Mouse (Mus musculus): ENCODE data around the gene Rbms3. TPM values are rescaled to one million over a fixed set of nuclear protein-coding genes. Genes with fewer than 3 reads are reported as not detected.

Rbms3 gene
- polyA plus RNA-seq, 1 experiment from 2014 or later: 13.1 TPM

DNA sequence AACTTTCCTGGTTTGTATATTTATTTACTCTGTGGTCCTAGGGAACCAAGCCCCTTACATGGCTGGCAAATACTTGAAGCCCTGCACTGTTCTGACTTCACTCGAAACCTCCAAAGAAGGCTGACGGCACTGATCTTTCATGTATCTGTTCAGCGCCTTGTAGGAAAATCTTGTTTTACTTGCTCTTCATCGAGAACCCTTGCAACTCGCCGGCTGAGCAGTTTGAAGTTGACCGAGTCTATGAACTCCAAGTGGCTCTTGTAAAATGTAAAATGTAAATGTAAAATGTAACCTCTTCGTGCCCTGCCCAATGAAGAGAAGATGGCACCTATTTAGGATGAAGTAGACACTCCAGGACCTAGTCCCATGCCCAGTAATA, 537.5 kb downstream of the Rbms3 start:
- Histone ChIP-seq H3K27me3 (replicated peaks; ENCODE audit: control insufficient read depth, insufficient read depth, low read length) (no peaks in the 10 kb centered on the region), H3K4me2 (replicated peaks; ENCODE audit: low read depth) (no peak overlapping the region), H3K36me3 (ENCODE audit: control insufficient read depth, insufficient read depth) (no peaks in the 10 kb centered on the region), H3K4me3 (ENCODE audit: low read depth, low read length) (no peak overlapping the region), H3K4me1 (replicated peaks; ENCODE audit: control insufficient read depth, insufficient read depth, low read length) (no peaks in the 10 kb centered on the region), H3K9me3 (ENCODE audit: control insufficient read depth) (no peaks in the 10 kb centered on the region), H3K27ac (ENCODE audit: low read depth, low read length) (no peak overlapping the region), H3K9ac (ENCODE audit: low read depth, low read length) (no peak overlapping the region)
- 87% methylated on average over 8 of the region's 8 CpGs for WGBS
- ATAC-seq: no peak
- no peak for TF ChIP-seq CTCF (IDR thresholded peaks at IDR 0.05; ENCODE audit: low read depth)

DNA sequence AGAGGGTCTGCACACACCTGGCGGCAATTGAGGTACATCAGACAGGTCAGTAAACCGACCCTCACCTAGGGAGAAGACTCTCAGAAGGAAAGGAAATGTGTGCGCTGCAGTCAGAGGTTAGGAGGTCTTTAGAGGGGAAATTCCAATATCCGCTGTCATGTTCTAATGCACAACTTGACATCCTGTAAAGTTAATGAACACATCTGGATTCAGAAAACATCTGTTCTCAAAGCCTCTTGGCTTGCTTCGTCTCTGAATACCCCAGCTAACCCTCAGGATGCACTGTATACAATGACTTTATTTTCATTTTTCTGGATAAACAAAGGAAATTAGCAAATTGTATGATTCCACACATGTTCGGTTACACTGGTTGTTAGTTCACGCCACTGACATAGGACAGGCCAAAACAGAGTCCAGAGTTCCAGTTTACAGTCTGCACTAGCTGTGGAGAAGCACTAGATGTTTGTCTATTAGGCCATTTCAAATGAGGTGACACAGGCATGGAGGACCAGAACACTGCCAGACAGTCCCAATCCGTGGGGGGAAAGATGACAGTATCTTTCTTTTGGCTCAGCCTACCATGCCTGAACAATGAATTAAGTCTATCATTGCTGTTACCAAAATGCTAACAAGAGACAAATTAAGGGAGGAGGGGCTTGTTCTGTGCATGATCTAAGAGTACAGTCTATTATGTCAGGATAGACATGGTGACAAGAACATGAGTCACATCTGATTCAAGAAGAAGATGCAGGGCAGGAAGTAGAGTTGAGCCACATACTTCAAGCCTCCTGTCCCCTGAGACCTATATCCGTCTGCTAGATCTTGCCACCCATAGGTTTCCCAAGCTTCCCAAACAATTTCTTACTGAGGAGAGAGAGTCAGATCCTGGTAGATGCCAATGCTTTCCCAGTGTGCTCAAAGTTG, 538.2 kb downstream of the Rbms3 start:
- ATAC-seq: no peak
- TF ChIP-seq CTCF (IDR thresholded peaks at IDR 0.05; ENCODE audit: low read depth): no peak
- 71% methylated on average over 9 of the region's 9 CpGs for whole genome bisulfite sequencing

DNA sequence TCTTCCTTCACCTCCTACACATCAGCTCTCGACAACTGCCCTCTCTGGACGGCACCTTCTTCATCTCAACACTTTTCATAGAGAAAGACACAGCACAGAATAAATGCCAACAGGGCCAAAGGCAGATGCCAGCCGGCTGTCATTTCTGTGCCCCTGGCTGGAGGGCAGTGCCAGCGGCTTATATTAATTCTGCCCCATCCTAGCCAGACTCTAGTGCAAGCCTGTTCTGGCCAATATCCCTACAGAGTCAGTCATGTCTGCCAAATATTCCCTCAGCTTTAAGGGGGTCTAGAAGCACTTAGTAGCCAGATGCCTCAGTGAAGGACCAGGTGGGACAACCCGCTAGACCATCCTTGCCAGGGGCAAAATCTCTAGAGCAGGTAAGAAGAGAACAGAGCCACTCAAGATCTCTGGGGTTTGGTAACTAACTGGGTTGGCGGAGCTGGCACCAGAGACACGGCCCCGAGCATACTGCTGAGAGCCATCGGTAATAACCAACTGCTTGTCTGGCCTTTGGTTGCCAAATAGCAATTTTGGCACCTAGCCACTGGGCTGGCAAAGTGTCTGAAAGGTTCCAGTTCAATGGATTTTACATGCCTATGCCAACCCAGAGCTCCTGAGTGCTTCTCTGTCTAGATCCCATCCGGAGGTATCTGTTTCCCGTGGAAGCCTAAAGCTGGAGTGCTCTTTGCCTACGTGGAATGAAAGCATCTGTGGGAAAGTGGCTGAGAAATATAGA, 540.1 kb downstream of the Rbms3 start:
- Histone ChIP-seq H3K9me3 (ENCODE audit: control insufficient read depth) (no peaks in the 10 kb centered on the region), H3K27me3 (replicated peaks; ENCODE audit: control insufficient read depth, insufficient read depth, low read length) (no peaks in the 10 kb centered on the region), H3K4me3 (ENCODE audit: low read depth, low read length) (no peak overlapping the region), H3K4me2 (replicated peaks; ENCODE audit: low read depth) (no peak overlapping the region), H3K27ac (ENCODE audit: low read depth, low read length) (no peak overlapping the region), H3K4me1 (replicated peaks; ENCODE audit: control insufficient read depth, insufficient read depth, low read length) (no peaks in the 10 kb centered on the region), H3K36me3 (ENCODE audit: control insufficient read depth, insufficient read depth) (no peaks in the 10 kb centered on the region), H3K9ac (ENCODE audit: low read depth, low read length) (no peak overlapping the region)
- ATAC-seq: no peak
- 92% methylated on average over 12 of the region's 12 CpGs for WGBS
- TF ChIP-seq CTCF (IDR thresholded peaks at IDR 0.05; ENCODE audit: low read depth): no peak

More for the DNA sequence above, 538.2 kb downstream of the Rbms3 start:
- H3K4me3 ChIP-seq (ENCODE audit: low read depth, low read length): no peak overlapping the region
- no peaks in the 10 kb centered on the region for H3K27me3 ChIP-seq (replicated peaks; ENCODE audit: control insufficient read depth, insufficient read depth, low read length)
- H3K4me1 ChIP-seq (replicated peaks; ENCODE audit: control insufficient read depth, insufficient read depth, low read length): no peaks in the 10 kb centered on the region
- no peaks in the 10 kb centered on the region for H3K9me3 ChIP-seq (ENCODE audit: control insufficient read depth)
- no peak overlapping the region for H3K27ac ChIP-seq (ENCODE audit: low read depth, low read length)
- H3K9ac ChIP-seq (ENCODE audit: low read depth, low read length): no peak overlapping the region
- H3K4me2 ChIP-seq (replicated peaks; ENCODE audit: low read depth): no peak overlapping the region
- H3K36me3 ChIP-seq (ENCODE audit: control insufficient read depth, insufficient read depth): no peaks in the 10 kb centered on the region

DNA sequence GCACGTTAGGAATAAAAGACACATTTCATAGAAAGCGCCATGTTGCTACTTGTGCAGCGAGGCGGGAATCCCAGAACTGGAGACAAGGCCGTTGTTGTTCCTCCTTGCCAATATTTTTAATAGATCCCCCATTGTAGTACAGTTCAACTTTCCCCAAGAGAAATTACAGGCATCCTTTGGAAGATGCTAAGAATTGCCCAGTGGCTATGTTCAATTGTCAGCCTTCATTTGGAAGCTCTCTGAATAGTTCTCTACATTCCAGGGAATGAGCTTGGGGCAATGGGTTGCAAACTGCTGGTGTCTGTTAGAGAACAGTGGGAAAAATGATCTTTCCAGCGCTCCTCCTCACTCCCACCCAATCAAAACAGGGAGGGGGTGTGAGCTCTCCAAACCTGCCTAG, 541.4 kb downstream of the Rbms3 start:
- 94% methylated on average over 6 of the region's 6 CpGs for WGBS
- Histone ChIP-seq H3K9ac (ENCODE audit: low read depth, low read length) (no peak overlapping the region), H3K9me3 (ENCODE audit: control insufficient read depth) (no peaks in the 10 kb centered on the region), H3K4me3 (ENCODE audit: low read depth, low read length) (no peak overlapping the region), H3K27me3 (replicated peaks; ENCODE audit: control insufficient read depth, insufficient read depth, low read length) (no peaks in the 10 kb centered on the region), H3K36me3 (ENCODE audit: control insufficient read depth, insufficient read depth) (no peaks in the 10 kb centered on the region), H3K4me1 (replicated peaks; ENCODE audit: control insufficient read depth, insufficient read depth, low read length) (no peaks in the 10 kb centered on the region), H3K4me2 (replicated peaks; ENCODE audit: low read depth) (no peak overlapping the region), H3K27ac (ENCODE audit: low read depth, low read length) (no peak overlapping the region)
- ATAC-seq: no peak
- no peak for TF ChIP-seq CTCF (IDR thresholded peaks at IDR 0.05; ENCODE audit: low read depth)

DNA sequence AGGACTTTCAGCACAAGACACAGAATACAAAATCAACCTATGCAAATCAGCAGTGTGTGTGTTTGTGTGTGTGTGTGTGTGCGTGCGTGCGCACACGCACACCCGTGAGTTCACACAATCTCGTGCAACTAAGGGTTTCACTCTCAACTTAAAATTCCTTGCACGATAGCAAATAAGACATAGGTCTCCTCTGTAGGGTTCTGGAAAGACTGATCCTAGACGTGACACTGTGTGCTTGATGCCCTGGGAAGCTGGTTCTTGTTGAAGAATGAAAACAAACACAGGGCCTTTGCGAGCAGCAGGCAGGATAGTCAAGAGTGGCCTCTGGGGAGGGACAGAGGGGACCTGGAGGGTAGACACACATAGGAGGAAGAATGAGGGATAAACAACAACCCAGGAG, 544.0 kb downstream of the Rbms3 start:
- Histone ChIP-seq H3K27ac (ENCODE audit: low read depth, low read length) (no peak overlapping the region), H3K4me2 (replicated peaks; ENCODE audit: low read depth) (no peak overlapping the region), H3K9ac (ENCODE audit: low read depth, low read length) (no peak overlapping the region), H3K27me3 (replicated peaks; ENCODE audit: control insufficient read depth, insufficient read depth, low read length) (no peaks in the 10 kb centered on the region), H3K4me3 (ENCODE audit: low read depth, low read length) (no peak overlapping the region), H3K9me3 (ENCODE audit: control insufficient read depth) (no peaks in the 10 kb centered on the region), H3K4me1 (replicated peaks; ENCODE audit: control insufficient read depth, insufficient read depth, low read length) (no peaks in the 10 kb centered on the region), H3K36me3 (ENCODE audit: control insufficient read depth, insufficient read depth) (no peaks in the 10 kb centered on the region)
- ATAC-seq: no peak
- 89% methylated on average over 9 of the region's 9 CpGs for WGBS
- TF ChIP-seq CTCF (IDR thresholded peaks at IDR 0.05; ENCODE audit: low read depth): no peak

DNA sequence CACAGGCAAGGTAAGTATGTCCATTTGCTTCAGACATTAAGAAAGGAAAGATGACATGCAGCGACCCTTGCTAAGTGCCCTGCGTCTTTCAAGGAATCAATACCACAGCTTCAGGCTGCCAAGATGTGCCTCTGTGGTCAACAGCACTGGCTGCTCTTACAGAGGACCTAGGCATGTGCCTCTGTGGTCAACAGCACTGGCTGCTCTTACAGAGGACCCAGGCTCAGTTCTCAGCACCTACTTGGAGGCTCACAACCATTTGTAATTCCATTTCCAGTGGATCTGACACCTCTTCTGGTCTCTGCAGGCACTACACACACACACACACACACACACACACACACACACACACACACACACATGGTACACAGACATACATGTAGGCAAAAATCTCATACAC, 545.2 kb downstream of the Rbms3 start:
- 98% methylated on average over 2 of the region's 2 CpGs for WGBS
- Histone ChIP-seq H3K4me1 (replicated peaks; ENCODE audit: control insufficient read depth, insufficient read depth, low read length) (no peaks in the 10 kb centered on the region), H3K27ac (ENCODE audit: low read depth, low read length) (no peak overlapping the region), H3K36me3 (ENCODE audit: control insufficient read depth, insufficient read depth) (no peaks in the 10 kb centered on the region), H3K27me3 (replicated peaks; ENCODE audit: control insufficient read depth, insufficient read depth, low read length) (no peaks in the 10 kb centered on the region), H3K9me3 (ENCODE audit: control insufficient read depth) (no peaks in the 10 kb centered on the region), H3K9ac (ENCODE audit: low read depth, low read length) (no peak overlapping the region), H3K4me3 (ENCODE audit: low read depth, low read length) (no peak overlapping the region), H3K4me2 (replicated peaks; ENCODE audit: low read depth) (no peak overlapping the region)
- no peak for TF ChIP-seq CTCF (IDR thresholded peaks at IDR 0.05; ENCODE audit: low read depth)
- ATAC-seq: no peak
